Mouse (Mus musculus) MN1 (cell line): Measurements from ENCODE around the gene Capns2.
"Not testable (repeated sequence)": the region's sequence is repeated elsewhere in the genome, so short reads cannot be mapped to it uniquely, and the experiment has no call there.

Experiments
- DNase-seq: peaks from one replicate; pipeline ENCODE4 v3.0.0-alpha.2; 2016; ENCODE audit warnings: low spot score

Gene Capns2

DNA sequence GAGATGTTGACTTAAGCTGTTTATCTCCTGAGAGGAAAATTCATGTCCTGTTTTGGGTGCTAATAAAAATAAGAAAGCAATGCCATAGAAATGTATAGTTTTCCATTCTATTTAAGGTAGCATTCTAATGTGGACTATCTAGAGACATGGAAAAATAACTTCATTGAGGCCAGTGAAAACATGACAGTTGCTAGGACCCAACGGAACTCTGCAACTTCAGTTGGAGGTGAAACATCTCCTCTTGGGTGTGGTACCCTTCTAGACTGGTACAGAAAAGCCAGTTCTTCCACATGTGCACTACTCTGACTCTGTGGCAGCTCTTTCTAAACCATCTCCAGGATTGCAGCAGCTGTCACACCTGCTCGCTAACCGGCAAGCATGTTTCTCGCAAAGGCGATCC is at the start of gene Capns2:
Gene Capns2, plus strand, starts transcription at position 301 of the 400 bp plus-strand sequence.
- DNase-seq = no peak

DNA sequence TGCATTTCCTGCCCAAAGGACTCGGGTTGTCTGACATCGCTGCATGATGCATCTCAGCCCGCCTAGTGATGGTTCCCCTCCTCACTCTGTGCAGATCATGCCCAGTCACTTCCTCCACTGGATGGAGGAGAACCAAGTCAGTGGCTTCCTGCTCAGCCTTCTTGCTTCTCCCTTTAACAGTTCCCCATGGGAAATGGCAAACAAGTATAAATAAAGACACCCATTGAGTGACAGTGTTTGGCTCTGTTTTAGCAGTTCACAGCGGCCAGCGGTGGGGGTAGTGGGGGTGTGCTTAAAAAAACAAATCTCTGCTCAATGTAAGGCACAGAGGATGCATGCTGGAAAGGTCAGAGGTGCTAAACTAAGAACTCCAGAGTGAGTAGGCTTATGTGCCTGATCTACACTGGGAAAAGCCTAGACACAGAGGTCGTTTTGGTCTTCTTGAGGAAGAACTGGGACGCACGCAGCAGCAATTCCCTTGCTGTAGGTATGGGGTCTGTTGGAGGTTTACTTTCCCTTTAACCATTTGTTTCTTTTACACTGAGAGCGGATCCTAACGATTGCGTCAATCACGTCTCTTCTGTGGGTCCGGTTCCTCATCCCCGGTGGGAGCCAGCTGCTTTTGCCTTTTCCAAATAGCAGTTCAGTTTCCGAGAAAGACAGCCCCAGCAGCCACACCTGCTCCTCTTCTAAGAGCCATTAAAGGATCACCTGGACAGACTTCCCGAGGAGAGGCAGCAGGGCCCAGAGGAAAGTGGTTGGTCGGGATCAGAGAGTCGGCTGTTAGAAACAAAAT is 47.8 kb upstream of the Capns2 start:
- DNase-seq = no peak

DNA sequence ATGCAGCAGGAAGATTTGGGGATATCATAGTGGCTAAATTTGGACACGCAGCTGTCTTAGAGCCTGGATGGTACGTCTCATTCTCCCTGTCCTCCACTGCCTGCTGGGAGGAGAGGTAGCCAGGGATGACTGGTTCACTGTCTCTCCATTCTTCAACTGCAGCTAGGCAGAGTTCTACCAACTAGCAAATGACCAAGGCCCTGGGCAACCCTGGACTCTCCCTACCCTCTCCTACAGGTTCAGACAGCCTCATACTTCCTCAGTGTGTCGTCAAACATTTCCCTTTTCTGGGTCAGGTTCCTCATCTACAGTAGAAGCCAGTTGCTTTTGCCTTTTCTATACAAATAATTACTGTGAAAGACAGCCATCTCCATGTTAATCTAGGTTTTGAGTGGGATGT is 46.5 kb upstream of the Capns2 start:
- no peak for DNase-seq

DNA sequence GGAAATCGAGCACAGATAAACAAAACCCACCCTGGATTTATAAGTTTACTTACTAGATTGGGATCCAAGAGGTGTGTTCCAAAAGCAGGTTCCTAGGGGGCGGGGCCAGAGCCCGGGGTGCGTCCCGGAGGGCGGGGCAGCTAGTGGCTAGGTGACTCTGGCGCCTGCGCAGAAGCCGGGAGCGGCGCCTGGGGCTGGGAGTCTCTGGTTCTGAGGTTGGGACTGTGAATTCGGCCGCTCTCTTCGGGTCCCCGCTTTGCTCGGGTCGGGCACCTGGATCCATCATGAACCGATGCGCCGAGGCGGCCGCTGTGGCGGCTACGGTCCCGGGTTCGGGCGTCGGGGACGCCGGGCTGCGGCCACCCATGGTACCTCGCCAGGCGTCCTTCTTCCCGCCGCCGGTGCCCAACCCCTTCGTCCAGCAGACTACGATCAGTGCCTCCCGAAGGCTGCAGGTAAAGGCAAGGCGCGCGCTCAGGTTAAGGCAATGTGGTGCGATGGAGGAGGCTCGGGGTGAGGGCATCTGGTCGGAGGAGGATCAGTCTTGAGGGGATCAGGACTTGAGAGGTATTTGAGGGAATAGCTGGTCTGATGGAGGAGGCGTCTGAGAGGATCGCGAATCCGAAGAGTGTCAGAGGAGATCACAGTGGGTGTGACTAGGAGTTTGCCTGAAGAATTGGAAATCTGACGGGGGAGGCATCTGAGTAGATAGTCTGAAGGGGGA is 45.9 kb upstream of the Capns2 start, which contains the start of gene Lpcat2:
Gene Lpcat2, plus strand, starts transcription at position 169 of the 724 bp plus-strand sequence.
- no peak for DNase-seq

DNA sequence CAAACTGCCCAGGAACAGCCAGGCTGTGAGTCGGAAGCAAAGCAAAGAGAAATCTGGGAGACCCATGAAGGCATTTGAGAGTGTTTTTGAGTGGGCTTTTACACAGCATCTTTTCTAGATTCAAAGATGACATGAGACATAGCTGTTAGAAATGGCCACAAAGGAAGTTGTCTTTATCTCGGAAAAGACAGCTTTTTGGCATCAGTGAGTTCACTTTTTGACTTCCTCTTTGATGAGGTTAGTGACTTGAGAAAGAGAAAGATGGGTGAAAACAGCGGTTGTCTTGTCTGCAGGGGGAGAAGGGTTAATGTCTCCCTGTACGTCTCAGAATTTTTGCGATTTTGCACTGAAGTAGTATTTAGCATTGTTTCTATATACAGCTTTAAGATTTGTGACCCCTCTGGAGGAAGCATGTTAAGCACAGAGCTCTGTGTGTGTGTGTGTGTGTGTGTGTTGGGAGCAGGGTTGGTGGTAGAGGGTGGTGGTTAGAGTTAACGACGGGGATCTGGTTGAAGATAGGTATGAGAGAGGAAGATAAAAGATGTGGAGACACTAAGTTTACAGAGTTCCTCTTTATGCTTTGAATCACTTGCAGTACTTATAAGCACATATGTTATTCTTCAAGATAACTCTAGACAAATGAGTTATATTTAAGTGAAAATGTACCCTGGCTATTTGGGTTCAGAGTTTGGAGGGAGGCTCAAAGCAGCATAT is 44.8 kb upstream of the Capns2 start:
- no peak for DNase-seq

DNA sequence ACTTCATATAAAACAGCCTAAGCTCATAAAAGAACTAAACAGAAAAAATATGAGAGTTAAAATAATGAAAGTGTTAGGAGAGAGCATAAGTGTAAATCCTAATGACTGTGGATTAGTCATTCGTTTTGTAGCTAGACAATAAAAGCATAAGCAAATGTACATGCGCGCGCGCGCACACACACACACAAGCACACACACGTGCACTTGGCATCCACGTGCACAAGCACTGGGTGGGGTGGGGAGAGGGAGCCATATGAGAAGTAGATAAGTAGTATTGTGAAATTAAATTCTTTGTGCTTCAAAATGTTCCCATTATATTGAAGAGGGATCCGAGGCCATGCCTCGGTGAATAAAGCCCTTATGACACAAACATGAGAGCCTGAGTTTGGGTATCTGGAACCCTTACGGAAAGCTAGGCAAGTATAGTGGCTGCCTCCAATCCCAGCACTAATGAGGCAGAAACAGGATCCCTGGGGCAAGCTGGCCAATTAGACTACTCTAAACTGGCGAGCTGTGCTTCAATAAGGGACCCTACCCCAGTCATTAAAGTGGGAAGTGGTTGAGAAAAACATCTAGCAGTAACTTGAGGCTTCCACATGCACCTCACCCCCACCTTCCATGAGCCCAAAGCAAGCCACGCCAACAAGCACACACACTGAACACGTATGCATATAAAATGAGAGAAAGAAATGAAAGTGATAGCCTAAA is 42.6 kb upstream of the Capns2 start:
- no peak for DNase-seq

DNA sequence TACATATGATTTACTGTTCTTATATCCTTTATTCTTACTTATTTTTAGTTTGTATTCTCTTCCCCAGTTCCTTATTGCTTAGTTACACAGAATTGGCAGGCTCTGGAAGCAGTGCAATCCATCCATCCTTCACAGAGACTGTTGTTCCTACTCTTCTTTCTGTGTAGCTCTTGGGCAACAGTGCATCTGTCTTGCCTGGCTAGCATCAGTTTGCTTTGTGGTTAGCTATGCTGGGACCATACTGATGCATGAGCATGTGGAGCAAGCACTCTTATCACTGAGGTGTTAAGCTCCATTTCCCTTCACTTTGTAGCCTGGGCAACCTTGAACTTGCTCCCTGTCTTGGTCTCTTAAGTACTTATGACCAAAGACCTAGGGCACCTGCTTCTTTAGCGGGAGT is 39.2 kb upstream of the Capns2 start:
- no peak for DNase-seq

DNA sequence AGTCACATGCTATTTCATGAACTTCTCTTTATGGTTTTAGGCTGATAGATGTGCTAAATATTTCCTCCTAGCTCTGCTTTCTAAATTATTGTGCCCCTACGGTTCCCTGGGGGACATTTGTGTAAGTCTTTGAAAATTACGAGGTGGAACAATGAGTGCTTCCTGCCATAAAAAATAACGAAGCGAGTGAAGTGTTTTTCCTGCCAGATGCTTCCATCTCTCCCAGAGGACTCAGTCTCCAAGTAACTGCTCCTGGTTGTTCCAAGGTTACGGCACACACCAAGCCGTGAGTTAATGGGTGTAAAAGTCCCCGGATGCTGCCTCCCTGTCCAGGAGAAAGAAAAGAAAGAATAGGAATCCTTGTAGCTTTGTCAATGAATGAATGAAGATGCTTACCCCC is 30.9 kb upstream of the Capns2 start:
- DNase-seq = no peak

DNA sequence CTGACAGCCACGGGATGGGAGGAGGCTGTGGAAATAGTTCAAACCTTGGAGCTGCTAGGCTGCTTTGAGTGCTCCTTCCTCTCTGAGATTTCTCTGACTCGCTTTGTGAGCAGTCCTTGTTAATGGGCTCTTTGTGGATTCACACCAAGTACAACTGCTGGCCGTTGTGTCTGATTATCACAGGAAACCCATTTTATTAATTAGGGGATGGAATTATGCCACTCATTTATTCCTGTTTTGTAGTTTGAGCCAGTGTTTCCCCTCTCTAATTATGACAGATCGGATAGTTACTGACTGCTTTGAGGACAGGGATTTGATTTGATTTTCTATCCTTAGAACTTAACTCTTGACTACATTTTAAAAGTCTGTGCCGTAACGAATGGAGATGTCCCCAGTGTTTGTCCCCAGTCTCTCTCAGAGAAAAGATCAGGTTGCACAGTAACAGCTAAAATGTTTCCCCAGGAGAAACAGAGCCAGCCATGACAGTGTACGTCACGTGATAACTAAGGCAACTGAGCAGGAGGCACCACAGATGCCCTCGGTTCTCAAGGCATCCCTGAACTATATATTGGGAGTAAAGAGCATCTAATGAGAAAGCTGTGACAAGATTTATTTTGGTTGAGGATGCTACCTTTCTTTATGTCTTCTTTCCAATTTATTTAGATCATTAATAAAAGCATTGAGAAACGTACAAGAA is 29.0 kb upstream of the Capns2 start:
- DNase-seq = no peak

DNA sequence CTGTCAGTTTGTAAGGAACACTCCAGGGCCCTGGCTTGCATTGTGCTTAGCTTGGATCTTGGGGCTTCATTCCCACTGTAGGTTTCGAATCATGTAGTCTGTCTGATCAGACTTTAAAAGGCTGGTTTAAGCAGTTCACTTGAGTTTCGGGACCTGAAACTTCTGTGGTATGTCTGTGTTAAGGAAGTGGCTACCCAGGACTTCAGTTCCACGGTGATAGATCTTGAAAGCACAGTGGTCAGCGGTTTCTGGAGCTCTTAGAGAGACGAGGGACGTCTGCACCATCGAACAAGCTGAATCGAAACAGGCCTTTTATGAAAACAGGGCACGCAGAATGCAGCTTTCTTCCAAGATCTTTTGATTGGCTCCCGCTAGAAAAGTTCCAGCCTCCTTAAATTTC is 25.4 kb upstream of the Capns2 start:
- no peak for DNase-seq

DNA sequence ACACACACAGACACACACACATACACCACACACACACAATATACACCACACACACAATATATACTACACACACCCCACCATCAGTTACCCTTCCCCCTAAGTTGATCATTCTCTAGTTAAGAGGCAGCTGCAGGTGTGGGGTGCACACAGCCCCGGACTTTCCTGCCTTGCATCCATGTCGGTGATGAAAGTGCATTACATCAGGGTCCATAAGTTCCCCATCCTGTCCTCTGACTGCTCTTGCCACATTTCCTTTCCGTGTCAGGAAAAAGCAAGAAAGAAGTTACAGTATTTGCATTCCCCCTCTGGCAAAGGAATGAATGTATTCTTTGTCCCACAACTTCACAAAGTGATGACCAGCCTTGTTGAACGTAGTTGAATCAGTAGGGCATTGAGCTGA is 20.0 kb upstream of the Capns2 start:
- no peak for DNase-seq

DNA sequence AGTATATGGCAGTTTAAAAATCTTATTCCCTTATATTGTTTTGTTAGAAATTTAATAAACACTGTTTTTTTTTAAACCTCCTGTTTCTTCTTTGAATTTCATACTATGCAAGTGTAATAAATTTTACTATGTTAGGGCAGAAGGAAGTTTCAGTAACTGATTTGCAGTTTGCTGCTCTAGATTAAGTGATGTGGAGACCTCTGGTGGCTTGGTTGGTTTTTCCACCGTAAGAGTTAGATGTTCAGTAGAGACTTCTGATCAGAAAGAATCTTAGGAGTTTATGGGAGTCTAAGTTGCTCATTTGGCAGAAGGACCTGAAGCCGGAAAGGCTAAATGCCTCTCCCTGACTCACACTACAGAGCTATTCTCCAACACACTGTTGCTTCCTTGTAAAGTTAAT is 17.4 kb upstream of the Capns2 start:
- no peak for DNase-seq

DNA sequence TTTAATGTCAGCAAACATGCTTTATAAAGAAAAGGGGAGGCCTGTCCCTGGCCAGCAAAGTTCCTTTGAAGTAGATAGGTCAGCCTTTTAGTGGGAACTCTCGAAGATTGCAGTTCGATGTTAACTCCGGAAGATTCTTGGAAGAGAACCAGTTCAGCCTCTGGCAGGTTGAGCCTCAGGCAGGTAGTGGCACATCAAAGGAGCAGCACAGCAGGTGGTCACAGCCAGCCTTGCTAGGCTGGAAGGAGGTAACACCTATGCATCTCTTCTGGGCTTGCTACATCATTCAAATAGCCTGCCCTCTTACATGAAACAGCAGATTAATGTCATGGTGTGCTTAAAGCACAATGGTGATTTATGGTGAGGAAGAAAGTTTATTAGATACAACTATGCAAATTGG is 9.0 kb upstream of the Capns2 start:
- DNase-seq = not testable (repeated sequence)

DNA sequence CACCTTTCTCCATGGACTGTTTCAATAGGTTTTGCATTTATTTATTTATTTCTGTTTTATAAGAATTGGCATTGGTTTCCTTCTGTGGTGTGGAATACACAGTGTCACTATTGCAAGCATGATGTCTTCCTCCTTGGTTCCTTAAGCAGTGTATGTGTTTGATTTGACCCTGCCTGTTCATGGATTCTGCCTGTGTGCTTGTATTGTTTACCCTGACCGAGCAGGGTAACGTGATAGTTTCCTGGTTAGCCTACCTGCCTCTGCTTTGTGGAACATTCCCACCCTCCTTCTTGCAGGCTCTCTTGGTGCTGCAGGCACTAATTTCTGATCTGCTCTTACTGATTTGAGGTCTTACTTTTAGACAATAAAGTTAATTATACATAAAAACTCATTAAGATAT is 7.3 kb upstream of the Capns2 start:
- no peak for DNase-seq

DNA sequence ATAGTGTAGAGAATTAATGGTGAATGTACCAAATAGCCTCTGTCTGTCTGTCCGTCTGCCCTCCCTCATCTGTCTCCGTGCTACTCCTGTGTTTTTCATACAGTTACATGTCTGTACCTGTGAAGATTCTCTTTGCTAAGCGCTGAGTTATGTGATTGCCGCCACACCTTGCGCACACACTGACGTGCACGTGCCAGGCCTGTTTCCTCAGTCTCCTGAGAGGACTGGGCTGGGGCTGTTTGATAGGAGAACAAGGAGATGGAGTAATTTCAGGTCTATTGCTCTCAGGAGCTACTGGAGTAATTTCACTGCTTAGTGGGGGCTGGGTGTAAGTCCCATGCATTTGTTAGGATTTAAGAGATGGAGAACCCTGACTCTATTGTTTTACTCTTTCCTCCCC is 6.2 kb upstream of the Capns2 start:
- DNase-seq = no peak

DNA sequence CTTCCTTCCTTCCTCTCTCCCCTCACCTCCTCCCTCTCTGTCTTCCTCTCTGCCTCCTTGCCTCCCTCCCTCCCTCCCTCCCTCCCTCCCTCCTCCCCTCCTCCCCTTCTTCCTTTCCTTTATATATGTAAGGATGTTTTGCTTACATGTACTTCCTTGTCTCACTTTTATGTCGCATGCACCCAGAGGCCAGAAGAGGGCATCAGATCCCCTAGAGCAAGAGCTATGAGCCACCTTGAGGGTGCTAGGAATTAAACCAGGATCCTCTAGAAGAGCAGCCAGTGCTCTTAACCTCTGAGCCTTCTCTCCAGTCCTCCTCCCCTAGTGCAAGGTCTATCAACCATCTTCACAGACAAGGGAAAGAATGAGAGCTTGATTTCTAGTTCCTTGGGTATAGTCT is 5.2 kb upstream of the Capns2 start:
- DNase-seq = no peak

DNA sequence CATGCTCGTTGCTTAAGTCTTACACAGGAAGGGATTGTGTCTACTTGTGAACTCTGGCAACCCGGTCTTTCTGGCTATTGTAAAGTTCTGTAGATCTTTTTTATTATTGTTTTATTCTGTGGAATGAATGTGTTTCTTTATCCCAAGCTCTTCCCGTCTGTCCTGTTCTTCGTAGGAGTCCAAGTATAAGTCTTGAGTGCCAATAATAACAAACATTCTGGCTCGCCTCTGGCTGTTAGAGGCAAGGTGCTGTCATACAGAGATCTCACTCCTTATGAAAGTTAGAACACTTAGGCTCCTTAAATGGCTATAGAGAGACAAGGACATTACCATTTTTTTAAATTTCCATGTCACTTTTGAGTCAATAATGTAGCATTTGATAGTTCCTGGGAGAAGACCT is 4.6 kb upstream of the Capns2 start:
- no peak for DNase-seq

DNA sequence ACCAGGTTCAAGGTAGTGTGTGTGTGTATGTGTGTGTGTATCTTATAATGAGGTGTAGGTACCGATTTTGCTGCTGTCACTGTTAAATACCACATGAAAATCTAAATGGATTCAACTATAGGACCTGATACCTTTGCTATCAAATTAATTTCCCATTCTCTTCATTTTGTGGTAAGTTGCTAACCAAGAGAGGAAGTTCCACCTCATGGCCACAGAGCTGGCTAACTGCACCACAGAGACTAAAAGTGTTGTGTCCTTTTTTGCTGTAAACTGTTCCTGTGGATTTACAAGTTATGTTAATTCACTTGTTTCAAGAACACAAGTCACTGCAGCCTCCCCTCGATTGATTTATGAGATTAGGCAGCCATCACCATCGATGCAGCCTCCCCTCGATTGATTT is 3.4 kb upstream of the Capns2 start:
- DNase-seq = no peak

DNA sequence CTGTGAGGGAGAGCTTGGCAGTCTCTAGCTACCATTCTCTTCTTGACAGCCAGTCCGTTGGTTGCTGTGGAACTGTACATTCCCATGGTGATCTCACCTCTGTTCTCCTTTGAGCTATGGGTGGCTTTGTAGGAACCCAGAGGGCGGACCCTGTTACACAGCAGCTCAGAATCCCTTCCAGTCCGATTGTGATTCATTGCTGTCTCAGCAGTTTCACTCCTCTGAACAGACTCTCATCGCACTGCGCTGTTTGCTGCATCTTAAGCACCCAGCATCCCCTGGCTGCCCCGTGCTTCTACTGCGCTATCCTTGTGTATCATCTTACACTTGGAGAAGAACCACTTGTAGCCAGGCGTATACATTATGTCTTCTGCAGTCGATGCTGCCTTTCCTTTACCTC is 1.6 kb upstream of the Capns2 start:
- no peak for DNase-seq

DNA sequence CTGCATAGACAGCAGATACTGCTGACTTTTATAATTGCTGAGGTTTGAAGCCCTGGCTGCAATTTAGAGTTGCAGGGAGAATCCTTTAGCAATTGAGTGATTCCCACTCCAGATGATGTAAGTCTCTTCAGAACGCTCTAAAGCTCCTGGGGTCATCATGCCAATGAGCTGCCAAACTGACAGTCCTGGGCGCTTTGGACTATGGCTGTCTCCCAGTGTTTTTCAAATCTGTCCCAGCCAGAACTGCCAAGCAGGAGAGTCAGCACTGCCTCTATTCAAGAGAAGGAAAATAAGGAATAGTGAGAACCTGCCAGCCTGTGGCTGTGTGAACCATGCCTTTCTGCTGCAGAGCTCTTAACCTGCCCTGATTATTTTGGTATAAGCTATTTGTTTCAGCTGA is 1.8 kb downstream of the Capns2 start:
- no peak for DNase-seq

DNA sequence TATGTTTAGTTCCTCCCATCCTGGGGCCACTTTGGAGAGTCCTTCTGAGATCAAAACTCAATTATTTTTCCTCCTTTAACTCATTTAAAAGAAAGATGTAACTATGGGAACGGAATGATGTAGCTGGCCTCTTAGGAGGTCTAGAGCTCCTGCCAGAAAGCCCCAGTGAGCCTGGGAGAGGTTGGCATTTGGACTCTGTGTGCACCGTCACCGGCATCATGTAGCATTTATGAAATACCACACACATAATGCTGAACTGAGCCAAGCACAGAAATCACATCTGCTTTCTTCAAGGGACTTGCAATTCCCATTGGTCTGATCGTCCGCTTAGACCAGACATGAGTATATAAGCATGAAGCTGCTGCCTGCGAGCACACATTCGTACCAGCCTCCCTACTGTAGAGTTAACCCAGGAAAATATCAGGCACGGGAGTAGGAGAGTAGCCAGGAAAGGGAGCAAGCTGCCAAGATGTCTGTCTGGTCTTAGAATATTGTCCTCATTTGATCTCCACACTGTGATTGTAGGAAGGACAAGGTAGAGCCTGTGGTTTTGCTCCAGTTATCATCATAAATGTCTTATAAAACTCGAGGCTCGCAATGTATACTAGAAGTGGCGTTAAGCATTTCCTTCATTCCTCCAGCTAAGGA is 2.4 kb downstream of the Capns2 start:
- no peak for DNase-seq
